Mouse (Mus musculus): Measurements from ENCODE around the gene Slc25a43. TPM values are rescaled to one million over a fixed set of nuclear protein-coding genes. Genes with fewer than 3 reads are reported as not detected.
A peak's percentile ranks its signal among the peaks of the same experiment; 100 is the strongest.

Gene Slc25a43
- total RNA-seq (2018; cell fraction: chromatin; rRNA removed), result 10 to 100 TPM in 20 of 26 experiments, 1 to 10 TPM in 6; 3.1 to 36.7 (median 18.2) TPM
- 10 to 100 TPM in 8 of 26 experiments, 1 to 10 TPM in 18; 3.8 to 11.6 (median 7.0) TPM for total RNA-seq (2018; cell fraction: cytosol; rRNA removed)
- total RNA-seq (2018; cell fraction: nucleus; rRNA removed), result 10 to 100 TPM in 22 of 26 experiments, 1 to 10 TPM in 4; 3.4 to 28.2 (median 17.5) TPM
- 4.7 to 7.4 TPM (median 6.4 TPM) in 3 replicates for polyA plus RNA-seq (2018)

DNA sequence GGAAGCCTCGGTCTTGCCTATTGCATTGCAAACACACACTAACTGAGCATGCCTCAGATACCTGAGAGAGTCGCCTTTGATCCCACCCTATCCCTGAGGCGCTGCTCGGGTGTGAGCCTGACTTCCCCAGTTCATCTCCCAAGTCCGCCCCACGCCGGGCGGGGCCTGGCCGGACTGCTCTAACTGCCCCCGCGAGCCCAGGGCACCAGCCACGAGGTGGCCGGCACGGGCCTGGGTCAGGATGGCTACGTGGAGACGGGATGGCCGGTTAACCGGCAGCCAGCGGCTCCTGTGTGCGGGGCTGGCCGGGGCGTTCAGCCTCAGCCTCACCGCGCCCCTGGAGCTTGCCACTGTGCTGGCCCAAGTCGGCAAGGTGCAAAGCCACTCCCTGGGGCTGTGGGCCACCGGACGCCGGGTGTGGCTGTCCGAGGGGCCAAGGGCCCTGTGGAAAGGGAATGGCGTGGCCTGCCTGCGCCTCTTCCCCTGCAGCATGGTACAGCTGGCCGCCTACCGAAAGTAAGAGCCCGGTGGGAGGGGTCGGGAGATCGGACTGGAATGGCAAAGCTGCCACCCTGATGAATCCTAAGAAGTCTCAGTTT is at the start of gene Slc25a43:
TSS of gene Slc25a43 (plus strand) at position 157 of the 599 bp plus-strand sequence.
- H3K27ac ChIP-seq, result peak within 1 kb of the TSS; percentile 62
- H3K79me2 ChIP-seq (ENCODE audit: inconsistent target), result peaks cover 17% of the 10 kb centered on the region; the same call in 1 of the 2 replicates
- WGBS (ENCODE audit: missing documents), result 17% methylated on average over 30 of the region's 36 CpGs
- peak within 1 kb of the TSS; percentile 40 for H3K4me3 ChIP-seq (ENCODE audit: inconsistent target)
- no peaks in the 10 kb centered on the region for H3K36me3 ChIP-seq (ENCODE audit: inconsistent target)

DNA sequence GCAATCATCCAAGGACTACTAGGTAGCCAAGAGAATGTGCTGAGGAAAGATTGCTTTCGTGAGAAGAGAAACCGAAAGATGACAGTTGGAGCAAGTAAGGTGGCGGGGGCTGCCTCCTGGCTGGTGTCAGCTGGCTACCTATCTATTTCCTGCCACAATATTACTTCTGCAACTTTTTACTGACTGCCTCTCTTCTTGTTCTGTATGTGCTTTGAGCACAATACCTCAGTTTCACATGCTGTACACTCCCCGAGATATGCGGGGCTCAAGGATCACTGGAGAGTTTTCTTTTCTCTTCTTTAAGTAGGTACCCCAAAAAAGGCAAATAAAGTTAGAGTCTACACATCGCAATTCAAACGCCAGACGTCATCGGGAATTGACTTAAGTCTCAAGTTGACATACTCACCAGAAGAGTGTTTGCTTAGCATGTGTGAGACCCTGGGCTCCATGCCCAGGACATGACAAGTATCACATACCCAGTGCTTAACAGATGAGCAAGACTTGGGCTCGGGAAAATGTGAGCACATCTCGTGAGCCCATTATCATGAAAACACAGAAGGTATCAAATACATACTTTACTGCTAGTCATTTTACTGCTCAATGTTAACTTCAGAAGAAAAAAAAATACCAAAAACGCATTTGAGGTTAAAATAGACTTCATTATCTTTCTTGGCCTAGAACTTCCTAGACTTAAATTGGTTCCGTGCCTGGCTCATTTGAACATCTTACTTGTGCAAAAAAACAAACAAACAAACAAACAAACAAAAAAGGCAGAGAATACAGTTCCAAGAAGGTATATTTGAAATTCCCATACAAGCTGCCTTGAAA is 3.1 kb upstream of the Slc25a43 start:
- Histone ChIP-seq H3K4me3 (ENCODE audit: inconsistent target) (no peak overlapping the region), H3K27ac (no peak overlapping the region), H3K36me3 (ENCODE audit: inconsistent target) (no peaks in the 10 kb centered on the region), H3K79me2 (ENCODE audit: inconsistent target) (peaks cover 2% of the 10 kb centered on the region; the same call in 1 of the 2 replicates)
- 63% methylated on average over 12 of the region's 13 CpGs for WGBS (ENCODE audit: missing documents)

- H3K36me3 ChIP-seq (ENCODE audit: inconsistent target), result no peaks in the 10 kb centered on the region
- no peak overlapping the region for H3K4me3 ChIP-seq (ENCODE audit: inconsistent target)
- H3K79me2 ChIP-seq (ENCODE audit: inconsistent target), result peaks cover 11% of the 10 kb centered on the region; the same call in 1 of the 2 replicates
- H3K27ac ChIP-seq, result no peak overlapping the region
- 84% methylated on average over 6 of the region's 6 CpGs for WGBS (ENCODE audit: missing documents)
Observed at GRCm38 (mm10) chrX:36741278-36741677, 2.2 kb upstream of the Slc25a43 start.

GRCm38 (mm10) chrX:36742744-36743143 is 715 bp upstream of the Slc25a43 start:
- H3K79me2 ChIP-seq (ENCODE audit: inconsistent target), result peaks cover 17% of the 10 kb centered on the region; the same call in 1 of the 2 replicates
- no peak overlapping the region for H3K4me3 ChIP-seq (ENCODE audit: inconsistent target)
- 74% methylated on average over 5 of the region's 5 CpGs for WGBS (ENCODE audit: missing documents)
- H3K36me3 ChIP-seq (ENCODE audit: inconsistent target), result no peaks in the 10 kb centered on the region
- no peak overlapping the region for H3K27ac ChIP-seq

- H3K27ac ChIP-seq, result peak overlapping the region; percentile 62
- 17% methylated on average over 7 of the region's 7 CpGs for WGBS (ENCODE audit: missing documents)
Observed at GRCm38 (mm10) chrX:36744735-36745134, 1.3 kb downstream of the Slc25a43 start.

DNA sequence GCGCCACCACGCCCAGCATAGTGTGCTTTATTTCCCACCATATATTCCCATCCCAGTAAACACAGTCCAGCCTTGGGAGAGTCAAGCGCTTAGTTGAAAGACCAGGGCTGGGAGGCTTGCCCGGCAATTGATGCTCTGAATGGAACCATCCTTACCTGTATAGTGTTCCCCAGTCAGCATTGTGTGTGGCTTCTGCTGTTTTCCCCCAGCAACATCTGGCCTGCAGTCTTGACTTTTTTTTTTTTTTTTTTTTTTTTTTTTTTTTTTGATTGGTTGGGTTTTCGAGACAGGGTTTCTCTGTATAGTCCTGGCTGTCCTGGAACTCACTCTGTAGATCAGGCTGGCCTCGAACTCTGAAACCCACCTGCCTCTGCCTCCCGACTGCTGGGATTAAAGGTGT is 1.9 kb downstream of the Slc25a43 start:
- Histone ChIP-seq H3K27ac (no peak overlapping the region), H3K4me3 (ENCODE audit: inconsistent target) (no peak overlapping the region), H3K79me2 (ENCODE audit: inconsistent target) (peaks cover 17% of the 10 kb centered on the region; the same call in 1 of the 2 replicates), H3K36me3 (ENCODE audit: inconsistent target) (no peaks in the 10 kb centered on the region)
- 83% methylated on average over 7 of the region's 7 CpGs for WGBS (ENCODE audit: missing documents)

More at GRCm38 (mm10) chrX:36744735-36745134, 1.3 kb downstream of the Slc25a43 start:
- H3K79me2 ChIP-seq (ENCODE audit: inconsistent target), result peaks cover 17% of the 10 kb centered on the region; the same call in 1 of the 2 replicates
- no peaks in the 10 kb centered on the region for H3K36me3 ChIP-seq (ENCODE audit: inconsistent target)
- peak overlapping the region; percentile 40; the same call in 1 of the 2 replicates for H3K4me3 ChIP-seq (ENCODE audit: inconsistent target)

- WGBS (ENCODE audit: missing documents), result 96% methylated on average over 7 of the region's 8 CpGs
- H3K79me2 ChIP-seq (ENCODE audit: inconsistent target), result peaks cover 17% of the 10 kb centered on the region; the same call in 1 of the 2 replicates
Observed at GRCm38 (mm10) chrX:36746789-36747188, 3.3 kb downstream of the Slc25a43 start.

GRCm38 (mm10) chrX:36748573-36748972 is 5.1 kb downstream of the Slc25a43 start:
- H3K4me3 ChIP-seq (ENCODE audit: inconsistent target), result no peak overlapping the region
- no peaks in the 10 kb centered on the region for H3K36me3 ChIP-seq (ENCODE audit: inconsistent target)
- H3K27ac ChIP-seq, result no peak overlapping the region
- peaks cover 17% of the 10 kb centered on the region; the same call in 1 of the 2 replicates for H3K79me2 ChIP-seq (ENCODE audit: inconsistent target)
- WGBS (ENCODE audit: missing documents), result 88% methylated on average over 3 of the region's 3 CpGs

More at GRCm38 (mm10) chrX:36746789-36747188, 3.3 kb downstream of the Slc25a43 start:
- H3K36me3 ChIP-seq (ENCODE audit: inconsistent target), result no peaks in the 10 kb centered on the region
- no peak overlapping the region for H3K4me3 ChIP-seq (ENCODE audit: inconsistent target)
- H3K27ac ChIP-seq, result no peak overlapping the region

- 65% methylated on average over 6 of the region's 6 CpGs for WGBS (ENCODE audit: missing documents)
- Histone ChIP-seq H3K27ac (no peak overlapping the region), H3K36me3 (ENCODE audit: inconsistent target) (no peaks in the 10 kb centered on the region)
Observed at GRCm38 (mm10) chrX:36749281-36749785, 5.9 kb downstream of the Slc25a43 start.

DNA sequence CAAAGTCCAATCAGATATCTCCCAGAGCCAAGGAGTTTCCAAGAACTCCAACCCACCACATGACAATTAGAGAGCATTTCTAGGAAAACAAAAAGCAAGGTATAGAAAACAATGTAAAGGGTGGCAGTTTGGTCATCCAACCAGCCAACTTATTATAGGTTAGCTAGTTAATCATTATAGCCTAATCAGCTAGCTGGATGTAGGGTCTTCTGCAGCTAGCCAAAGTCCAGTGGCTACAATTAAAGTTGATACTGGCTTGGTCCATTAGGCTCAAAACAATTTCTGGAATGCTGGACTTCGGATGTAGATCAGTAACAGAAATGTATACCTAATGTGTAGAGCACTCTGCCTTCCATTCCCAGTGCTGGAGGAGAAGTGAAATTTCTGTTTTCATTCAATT is 7.1 kb downstream of the Slc25a43 start:
- 100% methylated on average over 1 of the region's 1 CpGs for WGBS (ENCODE audit: missing documents)
- Histone ChIP-seq H3K27ac (no peak overlapping the region), H3K36me3 (ENCODE audit: inconsistent target) (no peaks in the 10 kb centered on the region)

More at GRCm38 (mm10) chrX:36749281-36749785, 5.9 kb downstream of the Slc25a43 start:
- no peak overlapping the region for H3K4me3 ChIP-seq (ENCODE audit: inconsistent target)
- H3K79me2 ChIP-seq (ENCODE audit: inconsistent target), result peaks cover 17% of the 10 kb centered on the region; the same call in 1 of the 2 replicates

DNA sequence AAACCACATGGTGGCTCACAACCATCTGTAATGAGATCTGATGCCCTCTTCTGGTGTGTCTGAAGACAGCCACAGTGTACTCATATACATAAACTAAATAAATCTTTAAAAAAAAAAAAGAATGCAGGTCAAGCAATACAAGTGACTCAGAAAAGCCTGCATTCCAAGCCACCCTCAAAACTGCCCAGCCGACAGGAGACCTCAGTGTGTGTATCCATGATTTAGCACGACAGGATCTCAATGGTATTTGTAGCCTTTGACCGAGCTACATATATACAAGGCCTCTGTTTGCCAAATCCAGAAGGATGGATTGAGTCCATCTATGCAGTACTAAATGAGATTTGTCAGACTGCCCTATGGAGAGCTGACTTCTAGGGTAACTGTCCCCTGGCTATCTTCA is 9.1 kb downstream of the Slc25a43 start:
- Histone ChIP-seq H3K79me2 (ENCODE audit: inconsistent target) (no peaks in the 10 kb centered on the region; the same call in 1 of the 2 replicates), H3K27ac (no peak overlapping the region)
- 86% methylated on average over 1 of the region's 3 CpGs for WGBS (ENCODE audit: missing documents)

More for the DNA sequence above, 7.1 kb downstream of the Slc25a43 start:
- Histone ChIP-seq H3K4me3 (ENCODE audit: inconsistent target) (no peak overlapping the region), H3K79me2 (ENCODE audit: inconsistent target) (peaks cover 12% of the 10 kb centered on the region; the same call in 1 of the 2 replicates)

GRCm38 (mm10) chrX:36757796-36758472 is 14.5 kb downstream of the Slc25a43 start:
- Histone ChIP-seq H3K27ac (peak overlapping the region; percentile 62), H3K36me3 (ENCODE audit: inconsistent target) (no peaks in the 10 kb centered on the region), H3K79me2 (ENCODE audit: inconsistent target) (no peaks in the 10 kb centered on the region; the same call in 1 of the 2 replicates), H3K4me3 (ENCODE audit: inconsistent target) (no peak overlapping the region)
- WGBS (ENCODE audit: missing documents), result 82% methylated on average over 5 of the region's 7 CpGs

More for the DNA sequence above, 9.1 kb downstream of the Slc25a43 start:
- Histone ChIP-seq H3K4me3 (ENCODE audit: inconsistent target) (no peak overlapping the region), H3K36me3 (ENCODE audit: inconsistent target) (no peaks in the 10 kb centered on the region)

GRCm38 (mm10) chrX:36758566-36758965 is 15.1 kb downstream of the Slc25a43 start:
- Histone ChIP-seq H3K27ac (peak overlapping the region; percentile 62), H3K79me2 (ENCODE audit: inconsistent target) (no peaks in the 10 kb centered on the region), H3K36me3 (ENCODE audit: inconsistent target) (no peaks in the 10 kb centered on the region), H3K4me3 (ENCODE audit: inconsistent target) (no peak overlapping the region)
- 65% methylated on average over 6 of the region's 6 CpGs for WGBS (ENCODE audit: missing documents)

Measured in macrophage (primary cell).